Mouse (Mus musculus) sigmoid colon, adult 10 weeks (tissue): ENCODE measurements around the gene Ace3. TPM values are rescaled to one million over a fixed set of nuclear protein-coding genes. Genes with fewer than 3 reads are reported as not detected.

ENCODE experiments used
- polyA plus RNA-seq: library from polyadenylated mRNA; stranded (reverse); fragments of 350-450 nt; fragmentation: Illumina TruSeq; extraction: RNeasy Lipid Tissue Mini Kit (QIAGEN cat#74804); gene quantifications from one replicate; pipeline ENCODE4 v1.2.3, GENCODE M21; 2014; ENCODE audit warnings: low read depth, low replicate concordance

The Ace3 gene
- not detected for polyA plus RNA-seq

DNA sequence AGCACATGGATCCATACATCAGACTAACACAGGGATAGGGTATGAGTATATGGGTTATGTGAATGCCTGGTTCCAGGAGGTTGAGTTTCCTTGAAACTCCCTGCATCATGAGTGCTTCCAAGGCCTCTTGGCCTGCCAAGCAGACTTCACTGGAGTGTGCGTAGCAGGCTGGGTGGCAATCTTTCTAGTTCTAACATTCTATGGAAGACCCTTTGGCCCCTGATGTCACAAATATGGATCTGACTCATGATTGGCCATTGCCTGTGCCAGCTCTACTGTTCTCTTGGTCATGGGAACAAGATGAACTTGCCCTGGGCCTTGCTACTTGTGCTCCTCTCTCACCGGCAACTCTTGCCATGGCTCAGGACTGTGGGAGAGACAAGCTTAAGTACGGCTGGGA lies at the start of gene Ace3:
Ace3 (plus strand) TSS at position 301 of the 400 bp plus-strand sequence.

DNA sequence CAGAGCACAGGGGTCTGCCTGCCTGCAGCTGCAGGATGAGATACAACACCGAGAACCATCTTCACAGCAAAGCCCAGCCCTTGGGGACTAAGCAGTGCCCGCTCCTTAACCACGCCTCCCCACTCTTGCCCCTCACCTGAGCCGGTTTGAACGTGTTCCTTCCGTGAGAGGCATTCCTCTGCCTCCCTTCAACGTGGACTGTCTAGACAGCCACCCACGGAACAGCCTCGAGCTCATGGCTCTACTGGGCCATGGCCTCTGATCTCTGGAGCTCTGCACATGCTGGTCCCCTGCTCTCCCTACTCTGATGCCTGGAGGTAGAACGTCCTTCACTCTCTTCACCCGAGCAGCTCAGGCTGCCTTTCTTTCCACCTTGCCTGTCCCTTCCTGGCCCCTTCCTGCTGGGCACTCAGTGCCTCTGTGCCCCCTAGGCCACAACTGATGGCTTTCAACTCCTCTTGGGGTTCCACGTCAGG lies 41.5 kb upstream of the Ace3 start, which contains the start of gene Cyb561:
Cyb561 (minus strand) TSS at position 426 of the 476 bp plus-strand sequence.

DNA sequence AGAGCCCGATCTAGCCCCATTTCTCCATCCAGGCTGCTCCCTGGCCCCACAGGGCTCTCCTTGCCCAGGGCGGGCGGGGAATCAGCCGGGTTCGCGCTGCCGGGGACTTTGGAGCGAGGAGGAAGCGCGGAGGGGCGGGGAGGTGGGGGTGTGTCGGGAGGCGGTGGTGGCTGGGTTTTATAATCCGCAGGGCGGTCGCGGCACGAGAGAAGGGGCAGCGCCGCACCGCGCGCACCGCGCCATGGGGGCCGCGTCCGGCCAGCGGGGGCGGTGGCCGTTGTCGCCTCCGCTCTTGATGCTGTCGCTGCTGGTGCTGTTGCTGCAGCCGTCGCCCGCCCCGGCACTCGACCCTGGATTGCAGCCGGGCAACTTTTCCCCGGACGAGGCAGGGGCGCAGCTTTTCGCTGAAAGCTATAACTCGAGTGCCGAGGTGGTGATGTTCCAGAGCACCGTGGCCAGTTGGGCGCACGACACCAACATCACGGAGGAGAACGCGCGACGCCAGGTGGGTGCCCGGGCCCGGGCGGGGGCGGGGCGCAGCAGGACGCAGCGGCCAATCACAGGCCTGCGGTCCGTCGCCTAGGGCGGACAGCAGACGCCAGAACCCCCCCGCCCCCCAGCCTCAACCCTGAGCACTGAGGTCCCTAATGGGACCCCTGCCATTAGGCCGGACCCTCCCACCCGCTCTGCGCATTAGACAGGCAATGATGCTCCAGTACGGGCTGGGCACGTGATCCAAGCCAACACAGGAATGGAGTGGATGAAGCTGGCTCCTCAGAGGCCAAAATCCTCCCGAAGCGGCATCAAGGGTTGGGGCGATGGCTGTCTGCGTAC lies 26.5 kb upstream of the Ace3 start, which contains the start of gene Ace:
Ace (plus strand) TSS at position 205 of the 834 bp plus-strand sequence.

DNA sequence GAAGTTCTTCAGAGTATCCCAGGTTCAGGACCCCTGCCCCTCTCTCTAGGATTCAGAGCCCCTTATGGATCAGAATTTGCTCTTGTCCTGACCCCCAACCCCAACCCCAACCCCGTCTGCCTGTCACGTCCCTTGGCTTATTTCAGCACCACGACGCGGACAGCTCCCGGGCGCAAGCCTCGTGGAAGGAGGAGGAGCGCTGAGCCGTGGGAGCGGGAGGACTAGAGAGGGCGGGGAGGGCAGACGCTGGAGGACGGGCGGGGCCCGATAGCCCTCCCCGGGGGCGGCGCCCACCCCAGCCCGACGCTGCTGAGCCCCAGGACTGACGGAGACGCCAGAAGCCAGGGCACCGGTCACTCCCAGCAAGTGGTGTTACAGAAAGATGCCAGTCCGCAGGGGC lies 13.3 kb downstream of the Ace3 start, which contains the start of gene Kcnh6:
Kcnh6 (plus strand) TSS at position 304 of the 400 bp plus-strand sequence.

DNA sequence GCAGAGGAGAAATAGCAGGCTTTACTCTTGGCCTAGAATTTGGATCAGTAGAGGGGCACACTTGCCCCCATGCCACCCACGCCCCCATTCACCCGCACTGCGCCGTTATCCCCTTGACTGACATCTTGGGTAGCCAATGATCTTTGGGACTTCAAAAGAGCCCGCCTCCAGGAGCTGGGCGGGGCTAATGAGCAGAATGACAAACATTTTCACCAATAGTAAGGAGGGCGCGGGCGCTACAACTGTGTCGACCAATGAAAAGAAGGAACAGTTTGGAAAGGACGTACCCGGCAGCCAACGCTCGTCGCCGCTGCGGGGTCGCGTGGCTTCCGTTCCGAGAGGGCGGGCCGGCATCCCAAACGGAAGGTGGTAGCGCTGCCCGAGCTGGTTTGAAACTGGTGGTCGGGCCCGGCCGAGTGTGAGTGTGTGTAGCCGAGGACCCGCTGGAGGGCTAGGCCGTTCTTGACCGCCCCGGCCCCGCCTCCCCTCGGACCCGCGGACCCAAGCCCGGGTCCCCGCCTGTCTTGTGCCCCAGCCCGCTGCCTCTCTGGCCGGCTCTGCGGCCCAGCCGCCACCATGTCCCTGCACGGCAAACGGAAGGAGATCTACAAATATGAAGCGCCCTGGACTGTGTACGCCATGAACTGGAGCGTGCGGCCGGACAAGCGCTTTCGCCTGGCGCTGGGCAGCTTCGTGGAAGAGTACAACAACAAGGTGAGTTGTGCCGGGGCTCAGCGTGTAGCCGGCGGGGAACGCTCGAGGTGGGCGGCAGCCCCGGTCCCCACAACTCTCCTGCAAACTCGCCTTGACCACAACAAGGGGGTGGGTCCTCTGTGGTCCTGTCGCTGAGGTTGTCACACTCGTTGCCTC lies 42.3 kb downstream of the Ace3 start, which contains the start of gene Dcaf7:
Dcaf7 (plus strand) TSS at position 325 of the 870 bp plus-strand sequence.

Other genes starting within 250 kb of the Ace3 start
- 31.9 TPM for gene Cyb561, start 41.3 kb upstream of the Ace3 start, polyA plus RNA-seq
- gene Ace, start 26.7 kb upstream of the Ace3 start, polyA plus RNA-seq = 12.2 TPM
- 0.32 TPM for gene Kcnh6, start 13.4 kb downstream of the Ace3 start, polyA plus RNA-seq
- 37.6 TPM for gene Dcaf7, start 42.2 kb downstream of the Ace3 start, polyA plus RNA-seq
- gene Taco1, start 71.4 kb downstream of the Ace3 start, polyA plus RNA-seq = 5.7 TPM
- gene Map3k3, start 89.9 kb downstream of the Ace3 start, polyA plus RNA-seq = 7.2 TPM
- not detected for gene Gm10840, start 166.2 kb downstream of the Ace3 start, polyA plus RNA-seq
- gene Limd2, start 166.2 kb downstream of the Ace3 start, polyA plus RNA-seq = 1.7 TPM
- 7.5 TPM for gene Strada, start 207.5 kb downstream of the Ace3 start, polyA plus RNA-seq
- gene Ccdc47, start 221.7 kb downstream of the Ace3 start, polyA plus RNA-seq = 142 TPM
- 57.6 TPM for gene Ddx42, start 222.3 kb downstream of the Ace3 start, polyA plus RNA-seq